Mouse (Mus musculus) thymus, adult 18-20 months (tissue): ENCODE data around the gene Olfr1279.
"Not testable (repeated sequence)": the region's sequence is repeated elsewhere in the genome, so short reads cannot be mapped to it uniquely, and the experiment has no call there.

Source experiments
- DNase-seq, 2 experiments: peaks; one replicate each; pipeline ENCODE4 v3.0.0; 2022; ENCODE audit warnings: mixed read lengths in 2 of 2

The Olfr1279 gene

DNA sequence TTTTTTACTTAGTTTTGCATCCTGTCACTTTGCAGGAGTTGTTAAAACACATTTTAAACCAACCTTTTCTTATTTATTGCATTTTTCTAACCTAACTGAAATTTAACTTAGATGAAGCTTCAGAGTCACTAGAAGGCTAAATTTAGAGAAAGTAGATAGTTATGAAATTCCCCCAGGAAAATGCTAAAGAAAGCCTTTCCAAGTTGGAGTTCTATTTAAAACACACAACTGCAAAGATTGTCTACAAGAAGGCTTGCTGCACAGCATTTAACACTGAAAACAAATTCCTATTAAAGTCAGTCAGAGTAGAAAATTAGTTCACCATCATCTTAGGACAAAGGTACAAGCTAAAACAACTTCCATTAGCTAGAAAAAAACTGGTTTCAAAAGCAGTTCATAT lies at the start of gene Olfr1279:
Gene Olfr1279, plus strand, starts transcription at position 262 of the 400 bp plus-strand sequence.
- no peak for DNase-seq

DNA sequence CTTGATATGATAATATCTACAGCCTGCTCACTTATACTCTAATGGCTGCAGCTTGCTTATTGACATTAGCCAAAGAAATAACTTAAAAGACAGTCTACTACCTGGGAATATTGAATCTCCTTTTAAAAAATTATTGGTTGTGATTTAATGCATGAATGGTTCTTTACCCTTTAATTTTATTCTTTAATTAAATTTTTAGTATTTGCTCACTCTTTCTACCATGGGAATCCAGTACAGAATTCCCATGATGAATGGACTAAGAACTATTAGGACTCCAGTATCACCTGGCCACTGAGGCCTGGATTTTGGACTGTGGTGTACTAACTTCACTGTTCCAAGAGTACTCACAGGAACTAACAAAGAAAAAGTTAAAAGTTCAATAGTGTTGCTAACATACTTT lies 46.2 kb upstream of the Olfr1279 start, which contains the start of gene Olfr1276:
Gene Olfr1276, plus strand, starts transcription at position 301 of the 400 bp plus-strand sequence.
- no peak for DNase-seq

- DNase-seq, result no peak
Measured at GRCm38 (mm10) chr2:111274006-111274405, 26.4 kb upstream of the Olfr1279 start, which contains the start of gene Olfr1277. Olfr1277 (minus strand) TSS chr2:111274106.

DNA sequence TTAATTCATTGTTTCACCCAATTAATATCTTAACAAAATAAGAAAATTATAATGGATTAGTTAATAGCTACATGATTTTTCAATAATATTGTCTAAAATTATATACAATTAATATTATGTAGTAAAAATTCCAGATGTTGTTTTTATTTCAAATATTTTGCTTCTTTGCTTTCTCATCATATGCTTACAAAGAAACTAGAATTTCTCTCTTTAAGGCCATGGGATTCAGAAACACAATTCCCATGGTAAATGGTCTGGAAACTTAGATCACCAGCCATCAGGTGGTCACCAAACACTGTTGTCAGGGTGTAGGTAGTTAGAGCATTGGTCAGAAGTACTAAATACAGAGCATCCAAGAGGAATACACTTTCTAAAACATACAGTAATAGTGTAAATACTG lies 10.6 kb upstream of the Olfr1279 start, which contains the start of gene Olfr1278:
Gene Olfr1278, plus strand, starts transcription at position 301 of the 400 bp plus-strand sequence.
- DNase-seq, result no peak

GRCm38 (mm10) chr2:111298541-111298940 lies 1.9 kb upstream of the Olfr1279 start:
- no peak for DNase-seq

GRCm38 (mm10) chr2:111313717-111314116 lies 13.3 kb downstream of the Olfr1279 start, which contains the start of gene Olfr1280:
Olfr1280 (plus strand) TSS chr2:111314017.
- no peak for DNase-seq

GRCm38 (mm10) chr2:111326220-111326619 lies 25.8 kb downstream of the Olfr1279 start, which contains the start of gene Olfr1281:
Olfr1281 (plus strand) TSS chr2:111326520.
- no peak for DNase-seq

DNA sequence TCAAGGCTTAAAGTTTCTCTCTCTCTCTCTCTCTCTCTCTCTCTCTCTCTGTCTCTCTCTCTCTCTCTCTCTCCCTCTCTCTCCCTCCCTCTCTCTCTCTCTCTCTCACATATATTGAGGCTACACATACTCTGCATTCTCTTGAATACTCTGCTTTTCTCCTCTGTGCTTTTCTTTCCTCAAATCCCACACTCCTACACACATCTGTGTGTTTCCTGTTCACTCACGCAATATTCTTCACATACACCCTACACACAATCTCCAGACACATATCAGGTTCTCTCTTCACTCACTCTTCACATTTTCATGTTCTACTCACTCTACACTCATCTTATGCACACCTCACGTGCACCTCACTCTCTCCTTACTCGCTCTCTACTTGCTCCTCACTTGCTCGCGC lies 33.3 kb downstream of the Olfr1279 start:
- not testable (repeated sequence) for DNase-seq

DNA sequence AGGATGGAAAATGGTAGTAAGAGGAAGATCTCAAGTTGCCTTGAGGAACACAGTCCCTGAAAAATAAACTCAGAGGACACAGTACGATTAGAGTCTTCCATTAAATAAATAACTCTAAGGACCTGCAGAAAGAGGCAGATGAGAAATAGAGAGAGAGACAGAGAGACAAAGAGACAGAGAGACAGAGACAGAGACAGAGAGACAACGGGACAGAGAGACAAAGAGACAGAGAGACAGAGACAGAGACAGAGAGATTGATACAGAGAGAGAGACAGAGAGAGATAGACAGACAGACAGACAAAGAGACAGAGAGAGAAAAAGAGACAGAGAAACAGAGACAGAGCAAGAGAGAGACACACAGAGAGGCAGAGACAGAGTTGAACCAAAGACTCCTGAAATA lies 35.5 kb downstream of the Olfr1279 start, which contains the start of gene Olfr1282:
Gene Olfr1282, minus strand, starts transcription at position 101 of the 400 bp plus-strand sequence.
- DNase-seq, result no peak
